Mouse (Mus musculus) megakaryocyte, embryonic 14.5 days (primary cell): ENCODE results near the gene Prr3.

ENCODE experiments used
- FLI1 ChIP-seq: IDR thresholded peaks from 2 replicates; pipeline ENCODE4 v1.6.1; 2012; ENCODE audit warnings: low read length, inconsistent platforms, mixed read lengths
- GATA1 ChIP-seq: IDR thresholded peaks from 3 replicates; pipeline ENCODE4 v1.6.1; 2012; ENCODE audit warnings: mixed read lengths, low read length, inconsistent platforms, borderline replicate concordance

- TF ChIP-seq GATA1 (no peak), FLI1 (no peak)
Observed at GRCm38 (mm10) chr17:35923281-35923680, 56.8 kb downstream of the Prr3 start.
